Mouse (Mus musculus) stomach, postnatal 0 days (tissue): ENCODE results near the gene Zmym4. TPM values are rescaled to one million over a fixed set of nuclear protein-coding genes. Genes with fewer than 3 reads are reported as not detected.

Experiments used
- ATAC-seq: fragments of 200-750 bp; cut with Nextera tagmentation; 2 replicates; pipeline ENCODE4 v1.8.0; 2017; ENCODE audit not compliant: low FRiP score, low TSS enrichment
- DNase-seq: peaks from one replicate; pipeline ENCODE4 v3.0.0-alpha.2; 2016; ENCODE audit warnings: low spot score
- H3K27ac ChIP-seq: fragments of 300-500 bp; sonication (generic); replicated peaks from 2 replicates; pipeline ENCODE4 v1.5.1; 2014; ENCODE audit warnings: mild to moderate bottlenecking, control low read depth
- H3K27me3 ChIP-seq: fragments of 300-500 bp; sonication (generic); 2 replicates; pipeline ENCODE4 v1.6.1; 2014; ENCODE audit warnings: low read length; ENCODE audit not compliant: control insufficient read depth, insufficient read depth
- H3K36me3 ChIP-seq: fragments of 300-500 bp; sonication (generic); 2 replicates; pipeline ENCODE4 v1.6.1; 2014; ENCODE audit warnings: low read length, mixed read lengths; ENCODE audit not compliant: control insufficient read depth, insufficient read depth
- H3K4me1 ChIP-seq: fragments of 300-500 bp; sonication (generic); replicated peaks from 2 replicates; pipeline ENCODE4 v1.6.1; 2014; ENCODE audit warnings: antibody characterized with exemption; ENCODE audit not compliant: control insufficient read depth, insufficient read depth
- H3K4me2 ChIP-seq: fragments of 300-500 bp; sonication (generic); replicated peaks from 2 replicates; pipeline ENCODE4 v1.6.1; 2014; ENCODE audit warnings: low read depth, mild to moderate bottlenecking, control low read depth, moderate library complexity
- H3K4me3 ChIP-seq: fragments of 300-500 bp; sonication (generic); 2 replicates; pipeline ENCODE4 v1.5.1; 2014; ENCODE audit warnings: low read depth, low read length, control low read depth
- H3K9ac ChIP-seq: fragments of 300-500 bp; sonication (generic); 2 replicates; pipeline ENCODE4 v1.6.1; 2014; ENCODE audit warnings: mild to moderate bottlenecking, low read length, control low read depth, mixed read lengths
- H3K9me3 ChIP-seq: fragments of 300-500 bp; sonication (generic); 2 replicates; pipeline ENCODE4 v1.6.1; 2016; ENCODE audit warnings: low read length; ENCODE audit not compliant: control insufficient read depth
- CTCF ChIP-seq: IDR thresholded peaks from 2 replicates; pipeline ENCODE4 v1.5.1; 2016; ENCODE audit warnings: antibody characterized with exemption, low read depth, mild to moderate bottlenecking, moderate library complexity
- EP300 ChIP-seq: optimal IDR thresholded peaks from 2 replicates; pipeline ENCODE3; 2016; ENCODE audit warnings: antibody characterized with exemption
- WGBS: fragments of 180-500 bp; shearing (Covaris S2); extraction: QIAGEN DNeasy Blood & Tissue Kit; methylation state at CpG from one replicate; pipeline ENCODE4 v1.1.7; 2014; 5-methylcytosine and 5-hydroxymethylcytosine counted together
- polyA plus RNA-seq: library from polyadenylated mRNA; unstranded; fragments of >200 nt; fragmentation: Nextera tagmentation; extraction: Ambion mirVana; gene quantifications from 2 replicates; pipeline ENCODE4 v1.2.1, GENCODE M21; 2015

Zmym4 gene
- polyA plus RNA-seq, 1 experiment from 2014 or later, result 6.7 TPM

DNA sequence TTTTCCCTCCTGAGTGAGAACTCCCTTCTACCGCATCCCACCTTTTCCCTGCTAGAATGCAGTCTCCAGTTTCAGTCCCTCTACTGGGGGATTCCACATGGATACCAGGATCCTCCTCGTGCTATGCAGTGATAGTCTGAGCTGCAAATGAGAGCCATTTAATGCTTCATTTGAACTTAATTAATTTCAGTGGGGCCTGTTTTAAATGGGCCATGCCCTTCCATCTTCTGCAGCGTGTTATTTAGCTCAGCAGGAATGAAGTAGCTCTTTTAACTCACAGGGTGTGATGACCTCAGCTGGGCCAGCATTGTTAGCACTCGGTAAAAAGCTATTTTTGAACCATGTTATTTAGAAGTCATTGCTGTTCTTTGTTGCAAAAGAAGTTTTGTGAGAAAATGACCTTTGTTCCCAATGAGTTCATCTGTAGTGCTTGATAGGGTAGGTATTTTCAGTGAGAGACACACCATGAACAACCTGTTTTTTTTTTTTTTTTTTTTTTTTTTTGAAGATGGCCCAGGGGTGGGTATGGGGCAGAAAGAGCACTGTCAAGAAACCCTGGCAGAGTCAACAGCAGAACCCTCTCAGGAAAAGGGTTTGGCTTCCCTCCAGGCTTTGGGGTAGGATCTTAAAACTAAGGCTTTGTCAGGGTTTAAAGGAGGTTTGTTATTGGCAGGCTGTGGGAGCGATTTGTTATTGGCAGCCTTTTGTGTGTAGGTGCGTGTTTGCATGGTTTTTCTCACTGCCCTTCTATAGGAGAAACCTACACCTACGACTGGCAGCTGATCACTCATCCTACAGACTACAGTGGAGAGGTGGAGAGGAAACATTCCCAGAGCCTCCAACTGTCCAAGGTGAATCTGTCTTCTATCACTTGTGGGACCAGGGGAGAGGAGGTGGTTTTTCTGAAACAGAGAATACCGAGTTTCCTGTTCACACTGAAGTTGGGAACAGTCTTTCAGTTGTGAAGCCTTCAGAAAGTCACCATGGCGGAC, 144.7 kb downstream of the Zmym4 start:
- no peak for ATAC-seq
- 68% methylated on average over 9 of the region's 9 CpGs for WGBS
- no peak overlapping the region for H3K9ac ChIP-seq

GRCm38 (mm10) chr4:126814854-126815253, 153.1 kb downstream of the Zmym4 start:
- no peak overlapping the region for H3K4me3 ChIP-seq
- no peak overlapping the region for H3K4me2 ChIP-seq
- TF ChIP-seq EP300, result no peak
- no peak for TF ChIP-seq CTCF
- WGBS, result 68% methylated on average over 5 of the region's 5 CpGs
- H3K27ac ChIP-seq, result no peak overlapping the region
- no peaks in the 10 kb centered on the region for H3K4me1 ChIP-seq
- DNase-seq (no peak), ATAC-seq (no peak)
- no peaks in the 10 kb centered on the region for H3K9me3 ChIP-seq
- no peaks in the 10 kb centered on the region for H3K27me3 ChIP-seq
- H3K36me3 ChIP-seq, result peaks cover 14% of the 10 kb centered on the region
- no peak overlapping the region for H3K9ac ChIP-seq

More for the DNA sequence above, 144.7 kb downstream of the Zmym4 start:
- Histone ChIP-seq H3K4me3 (no peak overlapping the region), H3K36me3 (peaks cover 4% of the 10 kb centered on the region; the same call in 1 of the 2 replicates), H3K4me2 (no peak overlapping the region), H3K9me3 (no peaks in the 10 kb centered on the region), H3K27ac (no peak overlapping the region), H3K4me1 (no peaks in the 10 kb centered on the region), H3K27me3 (no peaks in the 10 kb centered on the region)
- DNase-seq, result no peak
- TF ChIP-seq EP300 (no peak), CTCF (no peak)

DNA sequence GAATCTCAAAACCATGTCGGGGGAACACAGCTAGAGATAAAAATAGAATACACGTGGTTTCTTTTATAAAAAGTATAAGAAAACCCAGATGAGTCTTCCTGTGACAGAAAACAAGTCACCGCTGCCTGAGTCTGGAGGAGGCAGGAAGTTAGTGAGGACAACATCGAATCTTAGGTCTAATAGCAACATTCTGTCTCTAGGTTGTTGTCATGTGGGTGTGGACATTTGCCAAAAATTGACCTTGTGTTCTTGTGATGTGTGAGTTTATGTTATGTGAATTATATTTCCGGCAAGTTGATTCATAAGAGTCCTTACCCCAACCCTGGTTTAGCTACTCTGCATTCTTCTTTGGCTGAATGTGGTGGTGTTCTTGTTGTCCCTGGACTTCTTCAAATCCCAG, 154.7 kb downstream of the Zmym4 start:
- Histone ChIP-seq H3K9me3 (no peaks in the 10 kb centered on the region), H3K4me2 (no peak overlapping the region), H3K9ac (no peak overlapping the region), H3K27ac (no peak overlapping the region), H3K36me3 (peaks cover 14% of the 10 kb centered on the region), H3K4me1 (no peaks in the 10 kb centered on the region), H3K4me3 (no peak overlapping the region), H3K27me3 (no peaks in the 10 kb centered on the region)
- ATAC-seq (no peak), DNase-seq (no peak)
- TF ChIP-seq CTCF, result no peak
- 64% methylated on average over 5 of the region's 5 CpGs for WGBS

Other genes starting within 250 kb of the Zmym4 start
- 0.80 and 1.0 TPM in 2 replicates for gene Tfap2e, start 231.9 kb downstream of the Zmym4 start, polyA plus RNA-seq
- 13.4 and 14.5 TPM in 2 replicates for gene Ncdn, start 214.7 kb downstream of the Zmym4 start, polyA plus RNA-seq
- gene AU040320, start 214.6 kb downstream of the Zmym4 start, polyA plus RNA-seq, result 18.2 and 20.2 TPM in 2 replicates
- 41.5 and 42.9 TPM in 2 replicates for gene Sfpq, start 53.2 kb upstream of the Zmym4 start, polyA plus RNA-seq
- gene Zmym1, start 93.0 kb upstream of the Zmym4 start, polyA plus RNA-seq, result 4.8 and 5.3 TPM in 2 replicates
- gene Zmym6, start 109.2 kb upstream of the Zmym4 start, polyA plus RNA-seq, result 5.1 and 6.6 TPM in 2 replicates
- gene Tmem35b, start 155.6 kb upstream of the Zmym4 start, polyA plus RNA-seq, result 14.5 and 16.0 TPM in 2 replicates
- 0.45 and 0.47 TPM in 2 replicates for gene Dlgap3, start 201.1 kb upstream of the Zmym4 start, polyA plus RNA-seq